Mouse (Mus musculus) adrenal gland, postnatal 10 days (tissue): ENCODE measurements around the gene Txlna. TPM values are rescaled to one million over a fixed set of nuclear protein-coding genes. Genes with fewer than 3 reads are reported as not detected.

Source experiments
- DNase-seq: peaks from one replicate; pipeline ENCODE4 v3.0.0; 2021; ENCODE audit warnings: mixed read lengths
- long read RNA-seq, 2 experiments: library from polyadenylated mRNA; stranded (forward); transcript quantifications; one replicate each; pipeline ENCODE4 v2.0.0; 2021
- total RNA-seq, 2 experiments: library from RNA; stranded (reverse); gene quantifications; 2 replicates each; pipeline ENCODE4 v1.2.3; 2021

Gene Txlna
- total RNA-seq: 10 to 100 TPM; 56.7 to 61.2 TPM
- long read RNA-seq, experiment 1, full-length matches to known transcripts: 45 of 76 reads
- long read RNA-seq, experiment 1, partial matches to known transcripts: 8 of 76 reads
- long read RNA-seq, experiment 1, other reads (novel, unspliced or antisense): 23 of 76 reads
- long read RNA-seq, experiment 2, full-length matches to known transcripts: 19 of 38 reads
- long read RNA-seq, experiment 2, partial matches to known transcripts: 3 of 38 reads
- long read RNA-seq, experiment 2, other reads (novel, unspliced or antisense): 16 of 38 reads

DNA sequence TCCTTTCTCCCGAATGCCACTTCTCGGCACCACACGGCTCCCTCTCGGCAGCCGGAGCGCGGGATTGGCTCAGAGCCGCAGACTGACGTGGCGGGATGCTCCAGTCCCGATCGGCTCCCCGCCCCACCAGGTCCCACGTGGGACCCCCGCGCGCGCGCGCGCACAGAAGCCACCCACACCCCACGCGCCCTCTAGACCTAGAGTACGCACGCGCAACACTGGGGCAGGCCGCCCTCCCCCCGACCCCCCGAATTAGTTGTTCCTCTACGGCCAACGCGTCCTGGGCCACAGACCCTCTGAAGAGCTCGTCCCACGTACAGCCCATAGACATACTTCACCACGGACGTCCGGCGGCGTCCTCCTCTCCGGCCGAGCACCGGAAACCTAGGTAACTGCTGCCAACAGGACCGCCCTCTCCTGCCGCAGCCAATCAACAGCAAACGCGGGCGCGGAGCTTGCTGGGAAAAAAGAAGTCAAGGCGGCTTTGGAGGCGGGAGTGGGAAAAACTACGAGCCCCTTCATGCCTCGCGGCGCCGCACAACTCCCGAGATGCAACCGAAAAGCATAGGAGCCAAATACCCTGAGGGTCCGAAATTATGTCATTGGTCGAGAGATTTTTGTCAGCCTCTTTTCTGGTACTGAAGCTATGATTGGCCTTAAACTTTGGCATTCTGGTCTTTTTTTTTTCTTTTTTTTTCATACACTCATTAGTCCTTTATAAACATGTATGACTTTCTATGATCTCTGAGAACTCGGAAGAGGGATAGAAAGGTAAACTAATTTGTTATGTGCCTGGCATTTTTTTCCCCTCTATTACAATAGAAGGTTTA, at the start of gene Txlna:
Gene Txlna (minus strand): TSS at position 428 of the 830 bp plus-strand sequence.
- DNase-seq: peak; percentile 96

DNA sequence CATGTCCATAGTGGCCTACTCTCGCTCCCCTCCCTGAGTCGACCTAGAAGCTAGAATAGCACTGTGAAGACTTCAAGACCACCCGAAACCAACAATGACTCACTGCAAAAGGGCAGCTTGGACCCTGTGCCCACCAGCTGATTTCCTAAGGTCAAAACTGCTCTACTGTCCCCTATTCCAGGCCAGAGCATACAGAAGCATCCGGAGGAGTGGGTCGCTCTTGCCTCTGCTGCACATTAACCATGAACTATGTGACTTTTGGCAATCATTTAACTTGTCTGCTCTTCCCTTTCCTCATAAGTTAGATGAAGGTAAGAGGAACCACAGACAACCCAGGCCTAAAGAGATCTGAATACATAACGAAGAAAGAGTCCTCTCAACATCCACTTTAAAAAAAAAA, 43.7 kb upstream of the Txlna start:
- DNase-seq: no peak

DNA sequence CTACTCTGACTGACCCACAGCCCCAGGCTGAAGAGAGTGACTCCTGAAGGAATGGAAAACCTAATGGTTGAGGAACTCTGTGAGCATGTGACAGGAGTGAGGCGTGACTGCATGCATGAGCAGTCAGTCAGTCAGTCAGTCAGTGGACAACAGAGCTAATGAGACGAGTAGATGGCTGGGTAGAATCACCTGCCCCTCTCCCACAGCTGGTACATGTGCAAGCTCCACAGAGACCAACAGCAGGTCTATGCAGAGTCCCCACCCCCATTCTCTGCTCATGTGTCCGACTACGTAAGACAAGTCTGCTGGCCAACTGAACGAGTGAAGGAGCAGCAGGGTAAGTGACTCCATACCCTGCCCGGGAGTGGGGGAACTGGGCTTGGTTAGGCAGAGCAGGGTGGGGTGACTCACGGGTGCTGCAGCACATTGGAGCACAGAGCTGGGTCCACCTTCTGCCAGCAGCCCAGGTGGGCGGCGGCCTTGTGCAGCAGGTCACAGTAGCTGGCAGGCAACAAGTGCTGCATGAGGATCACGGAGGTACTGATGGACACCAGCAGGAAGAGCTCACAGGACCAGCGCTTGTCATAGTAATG, 43.1 kb upstream of the Txlna start:
- DNase-seq: no peak

DNA sequence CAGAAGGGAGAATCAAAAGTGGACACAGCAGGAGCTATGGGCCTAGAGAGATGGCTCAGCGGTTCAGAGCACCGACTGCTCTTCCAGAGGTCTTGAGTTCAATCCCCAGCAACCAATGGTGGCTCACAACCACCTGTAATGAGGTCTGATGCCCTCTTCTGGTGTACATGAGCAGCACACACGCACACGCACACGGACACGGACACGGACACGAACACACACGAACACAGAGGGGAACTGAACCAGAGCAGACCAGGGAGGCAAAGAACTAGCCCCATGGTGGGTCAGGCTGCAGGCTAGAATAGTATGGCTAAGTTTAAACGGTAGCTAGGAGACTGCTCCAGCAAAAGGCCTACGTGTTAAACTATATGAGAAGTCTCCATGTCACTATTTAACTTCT, 41.0 kb upstream of the Txlna start:
- DNase-seq: no peak

DNA sequence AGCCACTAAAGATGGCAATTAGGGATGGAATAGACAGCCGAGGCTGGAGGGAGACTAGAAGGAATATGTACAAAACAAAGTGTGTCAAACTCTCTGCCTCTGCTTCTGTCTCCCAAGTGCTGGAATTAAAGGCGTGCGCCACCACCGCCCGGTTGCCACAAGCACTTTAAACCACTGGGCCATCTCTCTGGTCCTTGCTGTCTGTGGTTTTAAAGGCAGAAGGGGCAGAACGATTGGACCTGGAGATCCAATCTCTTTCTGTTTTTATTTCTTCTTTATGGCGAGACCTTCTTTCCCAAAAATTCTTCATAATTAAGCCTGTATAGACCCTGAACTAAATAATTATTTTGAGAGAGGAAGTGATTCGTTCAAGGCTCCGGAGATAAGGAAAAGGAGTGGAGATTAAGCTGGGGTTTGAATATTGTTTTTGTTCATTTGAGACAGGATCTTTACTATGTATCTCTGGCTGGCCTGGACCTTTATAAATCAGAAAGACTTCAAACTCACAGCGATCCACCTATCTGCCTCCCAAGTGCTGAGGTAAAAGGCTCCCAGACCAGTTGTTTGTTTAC, 32.1 kb upstream of the Txlna start:
- DNase-seq: no peak

DNA sequence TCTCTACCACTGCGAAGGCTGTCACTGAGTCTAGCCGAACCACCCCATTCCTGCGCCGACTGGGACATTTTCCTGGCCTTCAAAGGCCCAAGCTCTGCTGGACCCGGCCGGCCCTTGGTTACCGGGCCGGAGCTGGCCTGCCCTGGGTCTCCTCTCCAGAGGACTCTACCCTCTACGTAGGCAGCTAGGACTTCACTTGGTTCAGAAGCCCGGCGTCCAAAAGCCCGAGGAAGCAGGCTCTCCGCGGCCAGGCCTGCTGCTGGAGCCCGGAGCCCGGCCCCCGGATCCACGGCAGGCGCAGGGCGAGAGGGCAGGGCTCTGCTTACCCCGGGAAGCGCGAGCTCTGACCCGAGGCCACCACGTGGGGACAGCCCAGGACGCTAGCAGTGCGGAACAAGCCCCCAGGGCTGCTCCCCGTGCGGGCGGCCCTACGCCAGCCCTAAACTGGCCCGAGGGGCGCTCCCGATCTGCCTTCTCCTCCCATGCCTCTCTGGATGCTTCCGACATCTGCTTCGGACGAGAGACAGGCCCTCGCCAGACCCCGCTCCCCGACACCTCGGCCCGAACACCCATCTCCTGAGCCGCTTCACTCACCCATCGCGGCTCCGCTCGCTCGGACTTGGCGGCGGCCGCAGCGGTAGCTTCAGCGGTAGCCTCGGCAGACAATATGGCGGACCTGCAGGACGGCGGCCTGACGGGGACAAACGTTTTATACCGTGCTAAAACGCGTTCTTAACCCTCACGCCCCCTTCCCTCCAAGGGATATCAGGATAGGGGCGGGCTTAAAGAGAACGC, 31.4 kb upstream of the Txlna start, which contains the start of gene Kpna6:
Gene Kpna6 (minus strand): TSS at position 685 of the 795 bp plus-strand sequence.
- peak; percentile 94 for DNase-seq

DNA sequence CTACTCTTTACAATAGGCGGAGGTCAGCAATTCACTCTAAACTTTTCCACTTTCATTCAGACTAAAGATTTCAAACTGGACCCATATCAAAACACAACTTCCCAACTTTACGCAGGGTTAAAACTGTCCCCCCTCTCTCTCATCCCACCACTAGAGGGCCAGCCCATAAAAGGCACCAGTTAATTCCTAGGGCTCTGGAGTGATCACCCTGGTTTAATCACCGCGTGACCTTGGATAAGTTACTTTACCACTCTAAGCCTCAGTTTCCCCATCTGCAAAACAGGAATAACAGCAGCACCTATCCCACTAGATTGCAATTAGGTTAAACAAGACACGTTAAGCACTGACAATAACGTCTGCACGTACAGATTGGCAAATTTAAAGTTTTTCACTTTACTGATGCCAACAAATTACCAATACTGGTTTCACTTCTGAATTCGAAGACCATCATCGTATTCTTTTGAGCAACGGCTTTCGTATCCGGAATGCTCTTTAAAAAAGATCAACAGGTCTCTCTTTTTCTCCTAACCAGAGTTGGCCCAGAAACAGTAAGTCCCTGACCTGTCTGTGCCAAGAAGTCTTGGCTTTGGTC, 30.7 kb upstream of the Txlna start:
- DNase-seq: peak; percentile 66

DNA sequence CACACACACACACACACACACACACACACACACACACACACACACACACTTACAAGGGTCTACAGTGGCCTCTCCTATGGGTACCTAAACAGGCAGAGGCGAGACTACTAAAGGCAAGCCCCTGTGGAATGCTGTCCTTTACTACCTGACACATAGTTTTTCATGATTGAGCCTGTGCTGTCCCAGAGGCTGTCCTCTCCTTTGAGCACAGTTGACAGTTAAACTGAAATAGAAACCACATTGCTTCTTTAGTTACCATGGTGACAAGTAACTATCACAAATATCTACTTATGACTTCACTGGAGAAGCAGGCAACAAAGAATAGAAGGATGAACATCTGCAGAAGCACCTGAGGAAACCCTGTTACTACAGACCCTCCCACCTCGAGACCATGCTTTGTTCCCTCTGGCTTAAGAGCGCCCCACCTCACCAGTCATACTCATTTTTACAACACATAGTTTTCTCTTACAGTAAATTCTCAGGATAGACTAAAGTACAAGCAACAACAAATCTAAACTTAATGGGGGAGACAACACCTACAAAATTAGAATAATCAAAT, 21.5 kb upstream of the Txlna start:
- DNase-seq: no peak

DNA sequence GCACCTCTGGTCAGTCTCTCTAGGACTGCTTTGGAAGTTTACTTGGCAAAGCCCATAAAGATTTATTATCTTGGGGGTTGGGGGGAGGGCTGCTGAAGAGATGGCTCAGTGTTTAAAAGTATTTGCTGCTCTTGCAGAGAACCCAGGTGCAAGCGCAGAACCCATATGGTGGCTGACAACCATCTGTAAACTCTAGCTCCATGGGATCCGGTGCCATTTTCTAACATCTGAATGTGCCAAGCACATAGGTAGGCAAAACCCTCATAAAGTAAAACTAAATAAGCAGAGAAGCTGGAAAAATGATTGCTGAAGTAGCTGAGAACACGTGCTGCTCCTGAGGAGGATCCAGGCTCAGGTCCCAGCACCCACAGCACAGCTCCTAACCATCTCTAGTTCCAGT, 20.7 kb upstream of the Txlna start:
- no peak for DNase-seq

DNA sequence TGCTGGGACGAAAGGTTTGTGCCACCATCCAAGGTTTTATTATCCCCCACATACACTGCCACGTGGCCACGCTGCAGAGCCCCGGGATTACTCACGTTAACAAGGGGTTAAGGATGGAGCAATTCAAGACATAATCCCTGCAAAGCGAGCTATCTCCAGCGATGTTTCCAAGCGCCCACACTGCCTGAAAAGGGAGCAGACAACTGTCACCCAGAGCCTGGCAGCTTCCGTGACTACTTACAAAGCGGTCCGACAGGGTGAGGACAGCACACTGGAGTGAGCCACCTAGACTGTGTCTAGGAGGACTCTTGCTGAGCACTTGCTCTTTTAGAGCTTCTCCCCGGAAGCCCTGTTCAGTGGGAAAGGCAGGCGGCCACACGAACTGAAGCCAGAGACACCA, 13.9 kb upstream of the Txlna start:
- DNase-seq: no peak

DNA sequence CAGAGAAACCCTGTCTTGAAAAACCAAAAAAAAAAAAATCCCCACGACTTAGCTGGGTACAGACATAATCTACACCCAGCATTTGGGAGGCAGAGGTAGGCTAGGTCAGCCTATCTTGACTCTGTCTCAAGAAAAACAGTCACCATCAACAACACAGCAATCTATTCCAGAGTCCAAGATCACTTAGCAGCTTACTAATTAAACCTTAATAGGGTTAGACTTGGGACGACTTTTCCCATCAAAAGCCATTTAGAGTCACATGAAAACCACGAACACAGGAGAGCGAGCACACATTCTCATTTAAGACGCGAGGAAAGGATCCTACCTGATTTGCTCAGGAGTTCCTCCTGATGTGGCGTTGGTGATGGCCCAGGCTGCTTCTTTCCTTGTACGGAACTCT, 9.5 kb upstream of the Txlna start:
- DNase-seq: no peak

DNA sequence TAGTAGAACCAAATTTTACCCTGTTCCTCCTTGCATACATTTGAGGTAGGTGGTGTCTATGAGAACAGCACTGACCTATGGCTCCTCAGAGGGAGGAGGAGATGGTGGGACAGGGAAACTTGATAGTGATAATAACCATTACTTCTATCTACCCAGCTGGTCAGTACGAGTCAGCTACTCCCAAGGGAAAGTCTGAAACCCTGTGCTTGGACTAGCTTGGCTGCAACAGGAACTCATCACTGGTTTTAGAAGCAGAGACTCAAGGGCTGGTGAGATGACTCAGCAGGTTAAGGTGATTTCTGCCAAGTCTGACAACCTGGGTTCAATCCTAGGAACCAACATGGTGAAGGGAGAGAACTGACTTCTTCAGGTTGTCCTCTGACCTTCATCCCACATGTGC, 7.8 kb upstream of the Txlna start:
- no peak for DNase-seq

DNA sequence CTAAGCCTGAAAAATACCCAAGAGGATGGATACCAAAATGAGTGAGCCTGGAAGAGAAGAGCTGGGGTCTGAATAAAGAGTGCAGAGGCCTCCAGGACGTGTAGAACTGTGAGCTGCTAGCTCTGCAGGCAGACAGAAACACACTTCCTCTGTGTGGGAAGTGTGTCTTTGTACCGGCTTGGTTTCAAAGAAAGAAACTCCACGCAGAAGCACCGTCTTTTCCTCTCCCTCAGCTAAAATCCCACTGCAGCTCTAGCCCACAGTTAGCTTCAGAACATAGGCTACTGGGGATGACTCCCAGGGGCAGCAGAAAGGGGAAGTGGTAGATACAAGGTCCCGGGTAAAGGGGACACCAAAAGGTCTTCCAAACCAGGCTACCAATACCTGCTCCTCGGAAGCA, 4.3 kb upstream of the Txlna start:
- DNase-seq: no peak

DNA sequence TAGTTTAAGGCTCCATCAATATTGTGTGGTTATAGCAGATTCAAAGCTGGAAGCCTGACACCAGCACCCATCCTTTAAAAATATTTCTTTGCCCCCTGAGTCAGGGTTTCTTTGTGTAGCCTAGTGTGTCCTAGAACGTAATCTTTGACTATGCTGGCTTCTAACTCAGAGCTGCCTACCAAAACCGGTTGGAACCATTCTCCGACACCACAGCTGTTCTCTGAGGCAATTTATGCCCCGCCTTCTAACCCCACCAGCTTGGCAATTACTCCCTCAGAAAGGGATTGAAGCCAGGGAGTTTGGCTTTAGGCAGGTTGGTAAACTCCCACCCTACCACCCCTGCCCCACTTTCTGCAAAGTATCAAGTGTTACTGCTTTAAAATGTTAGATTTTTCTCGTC, 891 bp upstream of the Txlna start:
- DNase-seq: peak; percentile 46

DNA sequence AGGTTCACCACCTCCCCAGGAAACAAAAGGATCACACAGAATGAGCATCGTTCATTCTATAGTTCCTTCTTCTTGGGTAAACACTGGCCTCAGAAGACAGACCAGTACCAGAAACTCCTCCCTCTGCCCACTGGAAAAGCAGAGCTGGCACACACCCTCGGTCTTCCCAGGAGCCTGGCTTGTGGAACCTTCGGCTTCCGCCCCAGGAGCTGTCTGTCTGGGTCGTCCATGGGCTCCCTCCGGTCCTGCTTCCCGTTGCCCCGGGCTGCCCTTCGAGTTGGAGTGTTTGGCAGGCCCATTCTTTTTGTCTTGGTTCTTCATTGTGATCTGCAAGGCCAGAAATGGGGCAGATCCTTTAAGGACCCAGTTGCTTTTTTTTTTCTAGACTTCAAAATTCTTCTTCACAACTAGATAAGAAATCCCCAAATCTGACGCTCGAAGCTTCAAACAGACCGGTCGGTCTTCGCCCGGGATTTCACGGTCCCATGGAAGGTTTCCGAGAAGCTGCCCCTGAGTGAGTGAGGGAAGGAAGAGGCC, 696 bp downstream of the Txlna start:
- peak; percentile 68 for DNase-seq

DNA sequence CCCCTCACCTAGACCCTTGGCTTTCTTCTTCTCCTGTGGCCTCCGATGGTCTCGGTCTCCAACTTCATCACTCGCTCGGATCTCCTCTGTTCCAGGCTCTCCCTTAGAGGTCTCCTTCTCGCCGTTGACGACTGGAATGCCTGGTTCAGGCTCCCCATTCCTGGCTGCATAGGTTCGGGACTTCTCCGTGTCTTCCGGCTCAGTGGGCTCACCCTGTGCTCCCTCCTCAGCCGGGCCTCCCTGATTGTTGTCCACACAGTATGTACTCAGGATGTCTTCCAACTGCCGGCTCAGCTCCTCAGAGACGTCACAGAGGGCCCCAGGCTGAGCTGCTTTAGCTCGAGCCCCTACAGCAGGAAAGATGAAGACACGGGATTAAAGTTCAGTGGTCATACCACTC, 1.6 kb downstream of the Txlna start:
- DNase-seq: no peak

DNA sequence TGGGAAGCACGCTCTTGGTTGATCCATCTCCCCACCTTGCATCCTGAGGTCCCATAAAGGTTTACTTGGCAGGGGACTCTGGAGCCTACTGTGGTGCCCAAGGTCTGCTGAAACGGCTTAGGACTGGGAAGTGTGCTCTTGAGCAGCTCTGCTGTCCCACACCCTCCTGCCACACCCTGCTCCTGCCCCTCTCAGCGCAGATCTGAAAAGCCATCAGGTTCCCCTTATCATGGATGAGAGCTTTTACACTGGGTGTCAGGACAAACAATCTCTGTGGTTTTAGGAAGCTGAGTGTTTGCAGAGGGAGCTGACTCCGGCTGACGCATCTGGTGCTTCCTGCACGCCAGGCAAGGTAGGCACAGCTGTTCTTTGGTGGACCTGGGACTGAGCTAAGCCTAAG, 7.0 kb downstream of the Txlna start:
- DNase-seq: no peak

DNA sequence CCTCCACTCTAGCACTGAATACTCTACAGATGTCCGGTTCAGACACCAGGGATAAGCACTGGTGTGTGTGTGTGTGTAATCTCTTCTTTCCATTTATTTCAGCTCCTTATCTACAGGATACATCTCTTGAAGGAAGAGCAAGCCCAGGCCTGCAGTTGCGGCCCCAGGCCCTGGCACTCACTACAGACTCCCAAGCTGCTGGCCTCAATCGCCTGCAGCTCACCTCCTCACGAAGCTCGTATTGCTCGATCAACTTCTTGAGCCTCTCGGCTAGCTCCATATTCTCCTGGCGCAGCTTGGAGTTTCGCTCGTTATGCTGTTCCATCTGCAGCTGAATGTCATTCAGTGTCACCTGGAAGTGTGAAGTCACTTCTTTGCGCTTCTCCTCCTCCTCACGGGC, 9.0 kb downstream of the Txlna start:
- no peak for DNase-seq

DNA sequence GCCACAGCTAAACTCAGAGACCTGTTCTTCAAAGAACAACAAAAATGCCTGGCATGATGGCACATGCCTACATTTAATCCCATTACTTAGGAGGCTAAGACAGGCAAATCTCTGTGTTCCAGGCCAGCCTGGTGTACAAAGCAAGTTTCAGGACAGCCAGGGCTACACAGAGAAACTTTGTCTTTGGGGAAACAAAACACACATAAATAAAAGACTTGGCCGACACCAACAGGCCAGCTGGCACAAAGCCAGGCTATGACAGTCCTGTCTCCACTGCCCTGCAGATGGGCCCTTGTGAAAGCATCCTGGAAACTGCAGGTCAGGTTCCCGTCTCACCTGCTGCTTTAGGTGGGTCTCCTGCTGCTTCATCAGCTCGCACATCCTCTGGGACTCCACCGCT, 9.9 kb downstream of the Txlna start:
- peak; percentile 72 for DNase-seq

DNA sequence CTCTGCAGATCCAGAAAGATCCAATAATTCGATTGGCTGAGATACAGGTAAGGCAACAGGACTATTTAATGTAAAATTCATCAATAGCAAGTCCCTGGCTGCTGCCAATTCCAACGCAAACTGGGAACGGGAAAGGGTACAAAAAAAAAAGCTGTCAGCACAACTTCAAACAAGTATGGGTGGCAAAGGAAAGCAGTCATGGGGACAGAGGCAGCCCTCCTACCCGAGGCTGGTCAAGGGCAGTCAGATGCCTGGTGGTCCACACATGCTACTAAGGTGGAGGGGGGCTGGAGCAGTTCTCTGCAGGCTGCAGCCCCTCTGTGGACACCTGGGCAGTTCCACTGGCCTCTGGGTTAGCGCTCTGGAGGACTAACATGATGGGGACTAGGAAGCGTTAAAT, 14.8 kb downstream of the Txlna start:
- no peak for DNase-seq

DNA sequence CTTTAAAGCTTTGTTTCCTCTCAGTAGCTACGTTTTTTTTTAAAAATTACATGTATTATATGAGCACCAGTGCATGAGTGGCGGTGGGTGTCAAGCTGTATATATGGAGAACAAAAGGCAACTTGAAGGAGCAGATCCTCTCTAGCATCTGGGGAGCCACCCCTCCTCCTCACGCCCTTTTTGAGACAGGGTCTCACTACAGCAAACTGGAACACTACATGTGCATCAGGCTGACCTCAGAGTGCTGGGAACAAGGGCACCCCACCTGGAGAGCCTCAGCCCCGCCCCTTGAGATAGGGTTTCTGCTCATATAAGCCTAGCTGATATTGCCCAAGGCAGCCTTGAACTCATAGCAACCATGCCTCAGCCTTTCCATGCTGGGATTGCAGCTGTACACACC, 15.4 kb downstream of the Txlna start:
- no peak for DNase-seq
